Mouse (Mus musculus): ENCODE measurements around the gene Akirin1. TPM values are rescaled to one million over a fixed set of nuclear protein-coding genes. Genes with fewer than 3 reads are reported as not detected.

Akirin1 gene
- 10 to 100 TPM; 24.1 to 24.5 TPM for total RNA-seq (2021)
- long read RNA-seq, experiment 1, transcript Akirin1-201 (5 exons, 3,052 nt), result major isoform, 73 of 75 reads
- long read RNA-seq, experiment 1, partial matches to known transcripts, result 0 of 75 reads
- long read RNA-seq, experiment 1, other reads (novel, unspliced or antisense), result 2 of 75 reads
- long read RNA-seq, experiment 2, transcript Akirin1-201 (5 exons, 3,052 nt), result major isoform, 72 of 75 reads
- long read RNA-seq, experiment 2, partial matches to known transcripts, result 1 of 75 reads
- long read RNA-seq, experiment 2, other reads (novel, unspliced or antisense), result 2 of 75 reads

GRCm38 (mm10) chr4:123750152-123750651, at the start of gene Akirin1:
Gene Akirin1 (minus strand): TSS chr4:123750345.
- intact Hi-C loops (cut with DNase I), result loop anchor here (2.0 to 5.0 kb wide), 2 partner anchors 33 to 149 kb away; partner anchors contain the start of gene Ndufs5
- TF ChIP-seq CTCF (IDR thresholded peaks at IDR 0.05), result peak; percentile 68
- Histone ChIP-seq H3K4me3 (peak within 1 kb of the TSS; percentile 94), H3K27ac (peak within 1 kb of the TSS; percentile 95)
- peak; percentile 100 for DNase-seq

GRCm38 (mm10) chr4:123797856-123798255, 47.7 kb upstream of the Akirin1 start:
- TF ChIP-seq CTCF (IDR thresholded peaks at IDR 0.05), result no peak
- intact Hi-C loops (cut with DNase I), result no loop called here
- H3K27ac ChIP-seq, result no peak overlapping the region

GRCm38 (mm10) chr4:123797403-123797802, 47.3 kb upstream of the Akirin1 start:
- no peak for DNase-seq
- no peak overlapping the region for H3K27ac ChIP-seq
- H3K4me3 ChIP-seq, result no peak overlapping the region
- TF ChIP-seq CTCF (IDR thresholded peaks at IDR 0.05), result no peak
- intact Hi-C loops (cut with DNase I), result no loop called here

More at GRCm38 (mm10) chr4:123797856-123798255, 47.7 kb upstream of the Akirin1 start:
- DNase-seq, result no peak
- H3K4me3 ChIP-seq, result no peak overlapping the region

- no peak for TF ChIP-seq CTCF (IDR thresholded peaks at IDR 0.05)
- Histone ChIP-seq H3K27ac (no peak overlapping the region), H3K4me3 (no peak overlapping the region)
- intact Hi-C loops (cut with DNase I), result no loop called here
- no peak for DNase-seq
These were observed 44.9 kb upstream of the Akirin1 start for GRCm38 (mm10) chr4:123795057-123795456.

GRCm38 (mm10) chr4:123793136-123793535, 43.0 kb upstream of the Akirin1 start:
- TF ChIP-seq CTCF (IDR thresholded peaks at IDR 0.05), result no peak
- no peak for DNase-seq
- H3K4me3 ChIP-seq, result no peak overlapping the region
- H3K27ac ChIP-seq, result no peak overlapping the region
- intact Hi-C loops (cut with DNase I), result no loop called here

- intact Hi-C loops (cut with DNase I), result no loop called here
- no peak for TF ChIP-seq CTCF (IDR thresholded peaks at IDR 0.05)
- Histone ChIP-seq H3K27ac (no peak overlapping the region), H3K4me3 (no peak overlapping the region)
- no peak for DNase-seq
These were observed 42.5 kb upstream of the Akirin1 start for GRCm38 (mm10) chr4:123792666-123793065.

GRCm38 (mm10) chr4:123787191-123787985, 37.2 kb upstream of the Akirin1 start, which contains the start of gene Rhbdl2:
Gene Rhbdl2 (plus strand): TSS chr4:123787874.
- peak within 1 kb of the TSS; percentile 47 for H3K4me3 ChIP-seq

GRCm38 (mm10) chr4:123768234-123768633, 18.1 kb upstream of the Akirin1 start:
- Histone ChIP-seq H3K4me3 (no peak overlapping the region), H3K27ac (no peak overlapping the region)
- no peak for TF ChIP-seq CTCF (IDR thresholded peaks at IDR 0.05)
- no peak for DNase-seq
- intact Hi-C loops (cut with DNase I), result no loop called here

More at GRCm38 (mm10) chr4:123787191-123787985, 37.2 kb upstream of the Akirin1 start, which contains the start of gene Rhbdl2:
- H3K27ac ChIP-seq, result peak within 1 kb of the TSS; percentile 8; the same call in 1 of the 2 replicates
- peak; percentile 77 for DNase-seq
- intact Hi-C loops (cut with DNase I), result no loop called here
- no peak for TF ChIP-seq CTCF (IDR thresholded peaks at IDR 0.05)

GRCm38 (mm10) chr4:123767807-123768206, 17.7 kb upstream of the Akirin1 start:
- DNase-seq, result no peak
- intact Hi-C loops (cut with DNase I), result no loop called here
- TF ChIP-seq CTCF (IDR thresholded peaks at IDR 0.05), result no peak
- Histone ChIP-seq H3K27ac (no peak overlapping the region), H3K4me3 (no peak overlapping the region)

- no peak for TF ChIP-seq CTCF (IDR thresholded peaks at IDR 0.05)
- Histone ChIP-seq H3K27ac (no peak overlapping the region), H3K4me3 (no peak overlapping the region)
- DNase-seq, result no peak
- intact Hi-C loops (cut with DNase I), result no loop called here
These were observed 14.9 kb upstream of the Akirin1 start for GRCm38 (mm10) chr4:123765071-123765470.

GRCm38 (mm10) chr4:123758306-123758705, 8.2 kb upstream of the Akirin1 start:
- no peak for DNase-seq
- Histone ChIP-seq H3K27ac (no peak overlapping the region), H3K4me3 (no peak overlapping the region)
- peak; percentile 49 for TF ChIP-seq CTCF (IDR thresholded peaks at IDR 0.05)
- intact Hi-C loops (cut with DNase I), result loop anchor here (2.0 kb wide), 1 partner anchor 140 kb away; no protein-coding TSS in a partner anchor

GRCm38 (mm10) chr4:123750707-123751312, 665 bp upstream of the Akirin1 start:
- no peak for TF ChIP-seq CTCF (IDR thresholded peaks at IDR 0.05)
- Histone ChIP-seq H3K4me3 (peak overlapping the region; percentile 94), H3K27ac (peak overlapping the region; percentile 95)
- intact Hi-C loops (cut with DNase I), result loop anchor here (2.0 to 5.0 kb wide), 2 partner anchors 34 to 148 kb away; partner anchors contain the start of gene Ndufs5
- DNase-seq, result peak; percentile 32
